Mouse (Mus musculus) frontal cortex, adult (tissue): ENCODE measurements around the gene Rtn4rl1.
A peak's percentile ranks its signal among the peaks of the same experiment; 100 is the strongest.

Source experiments
- ATAC-seq: cut with Nextera tagmentation; 2 replicates; pipeline ENCODE4 v1.9.2; 2017; ENCODE audit warnings: mild to moderate bottlenecking, moderate library complexity, mixed read lengths; ENCODE audit not compliant: low TSS enrichment

Rtn4rl1 gene

DNA sequence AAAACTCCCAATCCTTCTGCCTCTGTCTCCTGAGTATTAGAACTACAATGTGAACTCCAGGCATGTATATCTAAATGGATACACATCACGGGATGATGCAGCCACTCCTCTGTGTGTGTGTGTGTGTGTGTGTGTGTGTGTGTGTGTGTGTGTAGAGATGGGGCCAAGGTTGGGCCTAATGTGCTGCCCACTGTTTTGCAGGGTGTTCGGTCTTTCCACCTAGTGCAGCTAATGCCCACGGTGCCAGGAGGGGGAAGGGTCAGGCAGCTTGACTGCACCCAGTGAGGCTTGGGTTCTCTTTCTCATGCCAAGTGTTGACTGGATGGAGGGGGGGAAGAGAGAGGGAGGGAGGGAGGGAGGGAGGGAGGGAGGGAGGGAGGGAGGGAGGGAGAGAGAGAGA, 19.3 kb downstream of the Rtn4rl1 start:
- no peak for ATAC-seq

DNA sequence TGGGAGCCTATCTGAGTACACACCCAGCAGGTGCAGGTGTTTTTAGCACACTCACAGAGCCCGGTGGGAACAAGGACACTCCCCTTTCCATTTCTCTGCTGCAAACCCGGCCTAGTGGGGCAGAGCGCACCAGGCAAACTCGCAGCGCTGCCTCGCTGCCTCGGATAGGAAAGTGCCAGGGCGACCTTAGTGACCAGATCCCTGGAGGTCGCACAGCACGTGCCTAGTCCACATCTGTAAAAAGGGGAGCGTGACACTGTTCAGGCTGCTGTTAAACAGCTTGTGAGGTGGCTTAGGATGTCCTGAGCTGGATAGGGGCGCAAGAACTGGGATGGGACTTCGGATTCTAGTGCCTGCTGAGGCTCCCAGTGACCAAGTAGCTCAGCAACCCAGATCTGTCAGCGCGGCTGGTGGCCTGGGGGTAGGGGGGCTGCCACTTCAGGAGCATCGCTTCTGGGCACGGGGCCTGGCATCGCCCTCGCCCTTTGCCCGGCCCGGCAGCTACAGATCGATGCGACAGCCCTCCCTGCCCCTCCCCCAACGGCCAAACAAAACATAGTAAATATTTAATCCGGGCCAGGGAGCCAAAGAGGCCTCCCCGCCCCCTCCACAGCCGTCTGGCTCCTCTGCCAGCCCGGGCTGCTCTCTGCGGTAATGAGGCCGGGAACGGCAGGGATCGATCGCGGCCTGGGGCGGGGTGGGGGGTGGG, 19.9 kb downstream of the Rtn4rl1 start:
- no peak for ATAC-seq

DNA sequence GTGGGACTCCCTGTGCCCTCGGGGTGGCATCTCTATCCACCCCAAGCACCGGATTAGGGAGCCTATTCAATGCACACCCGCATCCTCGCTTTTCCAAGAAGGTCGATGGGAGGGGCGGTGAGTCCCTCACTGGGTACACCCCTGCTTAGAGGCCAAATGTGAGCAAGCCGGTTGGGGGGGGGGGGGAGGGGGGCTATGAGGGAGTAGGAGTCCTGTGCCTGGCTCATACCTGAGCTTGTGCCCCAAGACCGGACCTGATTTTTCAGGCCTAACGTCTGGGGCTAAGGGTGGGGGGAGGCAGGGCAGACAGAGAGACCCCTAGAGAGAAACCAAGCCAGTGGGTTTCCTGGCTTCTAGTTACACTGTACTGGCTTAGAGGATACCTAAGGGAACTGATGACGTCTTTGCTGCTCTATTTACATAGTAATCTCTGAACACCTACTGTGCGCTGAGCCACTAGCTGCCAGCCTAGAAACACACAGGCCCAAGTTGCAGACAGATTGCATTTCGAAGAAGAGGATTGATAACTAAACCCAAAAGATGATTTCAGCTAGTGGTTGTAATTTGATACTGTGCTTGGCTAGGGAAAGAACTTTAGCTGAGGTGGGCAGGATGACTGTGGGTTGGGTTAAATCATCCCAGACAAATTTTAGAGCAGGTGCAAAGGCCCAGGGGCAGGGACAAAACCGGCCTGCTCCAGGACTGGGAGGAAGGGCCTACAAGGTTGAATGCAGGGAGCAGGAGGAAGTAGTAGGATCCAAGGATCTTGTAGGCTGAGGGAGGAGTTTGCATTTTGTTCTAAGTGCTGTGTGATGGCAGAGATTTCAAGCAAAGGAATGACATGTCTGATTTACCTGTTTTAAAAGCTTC, 20.7 kb downstream of the Rtn4rl1 start:
- no peak for ATAC-seq

DNA sequence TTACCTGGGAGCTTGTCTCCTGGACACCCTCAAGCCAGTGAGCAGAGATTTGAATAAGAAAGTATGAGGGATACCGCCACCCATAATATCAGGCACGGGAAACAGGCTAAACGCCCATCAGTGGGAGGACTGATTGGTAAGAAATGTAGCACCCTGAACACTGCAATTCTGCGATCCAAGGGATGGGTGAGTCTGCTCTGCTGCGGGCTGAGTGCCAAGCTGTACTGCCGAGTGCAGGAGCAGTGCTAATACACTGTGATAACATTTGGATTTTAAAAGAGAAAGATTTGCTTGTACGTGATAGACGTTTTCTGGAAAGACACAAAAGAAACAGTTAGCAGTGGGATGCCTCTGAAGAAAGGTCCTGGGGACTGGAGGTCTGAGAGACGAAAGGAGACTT, 26.5 kb downstream of the Rtn4rl1 start:
- ATAC-seq, result peak; percentile 47; the same call in 1 of the 2 replicates

DNA sequence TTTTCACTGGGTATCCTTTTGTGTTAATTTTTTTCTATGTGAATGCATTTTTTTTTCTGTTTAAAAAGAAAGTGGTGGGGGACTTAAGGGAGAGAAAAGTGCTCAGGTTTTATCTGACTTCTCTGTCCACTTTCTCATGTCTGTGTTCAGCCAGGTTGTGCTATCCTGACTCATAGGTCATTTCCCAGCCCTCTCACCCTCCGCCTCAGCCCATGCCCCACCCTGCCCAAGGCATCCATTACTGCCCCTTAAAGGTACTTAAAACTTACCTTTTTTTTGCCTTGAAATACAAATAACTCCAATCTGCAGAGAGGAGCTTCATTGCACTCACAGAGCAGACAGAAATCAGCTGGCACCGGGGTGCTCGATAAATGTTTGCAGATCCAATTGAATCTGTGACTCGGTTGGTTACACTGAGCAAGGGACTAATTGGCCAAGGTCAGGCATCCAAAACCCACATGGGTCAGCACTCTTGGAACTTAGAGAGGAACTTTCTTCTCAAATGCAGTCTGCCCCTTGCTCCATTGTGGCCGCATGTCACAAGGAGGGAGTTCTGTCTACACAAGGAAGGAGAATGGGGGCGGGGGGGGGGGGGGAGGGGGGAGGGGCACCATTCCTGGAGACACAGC, 27.0 kb downstream of the Rtn4rl1 start:
- ATAC-seq, result no peak

DNA sequence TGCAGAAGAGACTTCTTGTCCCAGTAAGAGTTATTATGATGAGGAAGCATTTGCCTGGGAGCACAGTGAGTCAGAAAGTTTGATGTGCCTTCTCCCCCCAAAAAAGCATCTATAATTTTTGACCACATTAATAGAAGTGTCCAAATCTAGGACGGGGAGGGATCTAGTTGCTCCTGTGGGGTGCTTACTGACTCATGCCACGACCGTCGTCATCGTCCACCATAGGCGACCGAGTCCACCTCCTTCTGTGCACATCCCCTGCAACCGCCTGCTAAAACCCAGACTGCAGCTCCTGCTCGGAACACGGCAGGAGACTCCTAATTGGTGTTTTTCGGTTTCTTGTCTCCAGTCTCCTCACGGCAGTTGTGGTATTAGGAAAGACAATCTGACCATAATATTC, 30.5 kb downstream of the Rtn4rl1 start:
- peak; percentile 71; the same call in 1 of the 2 replicates for ATAC-seq

DNA sequence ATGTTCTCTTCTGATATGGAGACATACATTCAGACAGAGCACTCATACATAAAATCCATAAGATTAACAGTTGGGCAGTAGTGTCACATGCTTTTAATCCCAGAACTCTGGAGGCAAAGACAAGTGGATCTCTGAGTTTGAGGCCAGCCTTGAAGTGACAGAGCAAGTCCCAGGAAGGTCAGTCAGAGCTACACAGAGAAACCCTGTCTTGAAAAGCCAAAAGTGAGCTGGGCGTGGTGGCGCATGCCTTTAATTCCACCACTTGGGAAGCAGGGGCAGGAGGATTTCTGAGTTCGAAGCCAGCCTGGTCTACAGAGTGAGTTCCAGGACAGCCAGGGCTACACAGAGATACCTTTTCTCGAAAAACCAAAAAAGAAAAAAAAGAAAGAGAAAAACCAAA, 31.3 kb downstream of the Rtn4rl1 start:
- ATAC-seq, result no peak

DNA sequence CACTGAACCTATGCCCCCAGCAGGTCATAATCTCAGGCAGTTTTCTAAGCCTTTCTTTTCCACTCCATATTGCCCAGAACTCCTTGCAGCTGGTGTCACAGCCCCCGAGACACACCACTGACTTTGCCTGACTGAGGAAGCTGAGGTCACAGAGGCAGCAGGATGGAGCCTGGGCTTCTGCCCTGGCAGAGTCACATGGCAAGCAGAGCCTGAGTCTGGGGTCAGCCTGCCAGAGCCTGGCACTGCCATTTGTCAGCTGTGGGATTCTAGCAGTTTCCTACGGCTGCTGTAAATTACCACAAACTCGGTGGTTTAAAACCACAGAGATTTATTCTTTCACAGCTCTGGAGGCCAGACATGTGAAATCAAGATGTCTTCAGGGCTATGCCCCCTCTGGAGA, 34.0 kb downstream of the Rtn4rl1 start:
- ATAC-seq, result no peak

DNA sequence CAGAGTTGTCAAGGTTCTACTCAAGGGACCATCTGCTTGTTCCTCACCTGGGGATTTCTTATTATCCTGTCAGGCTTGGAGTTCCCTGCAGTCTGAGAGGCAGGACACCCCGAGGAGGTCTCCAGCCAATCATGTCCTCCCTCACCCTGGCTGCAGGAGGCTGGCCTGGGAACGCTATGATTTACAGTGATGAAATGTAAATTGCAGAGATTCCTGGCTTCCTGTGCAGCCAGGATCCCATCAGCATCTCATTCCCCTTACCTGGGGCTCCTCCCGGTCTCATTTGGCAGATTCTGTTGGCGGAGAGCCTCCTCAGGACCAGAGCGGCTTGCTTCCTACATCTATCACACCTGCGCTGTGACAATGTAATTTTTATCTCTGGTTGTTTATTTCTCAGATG, 35.7 kb downstream of the Rtn4rl1 start:
- no peak for ATAC-seq

DNA sequence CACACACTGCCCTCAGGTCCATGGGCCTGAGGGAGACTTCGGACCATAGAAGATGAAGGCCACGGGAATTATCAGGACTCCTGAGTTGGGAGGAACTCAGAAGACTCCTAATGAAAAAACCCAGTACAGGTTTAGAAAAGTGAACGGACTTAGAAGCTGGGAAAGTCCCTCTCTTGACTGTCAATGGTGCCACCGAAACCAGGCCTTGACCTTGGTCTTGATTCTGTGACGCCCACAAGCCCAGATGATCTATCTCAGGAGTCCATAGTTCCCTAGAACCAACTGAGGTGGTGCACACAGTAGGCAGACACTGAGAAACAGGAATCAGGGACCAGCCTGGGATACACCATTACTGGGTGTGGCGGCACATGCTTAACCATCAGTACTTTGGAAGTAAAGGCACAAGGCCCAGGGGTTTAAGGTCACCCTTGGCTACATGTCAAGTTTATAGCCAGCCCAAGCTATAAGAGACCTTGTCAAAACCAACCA, 36.7 kb downstream of the Rtn4rl1 start:
- ATAC-seq, result no peak

DNA sequence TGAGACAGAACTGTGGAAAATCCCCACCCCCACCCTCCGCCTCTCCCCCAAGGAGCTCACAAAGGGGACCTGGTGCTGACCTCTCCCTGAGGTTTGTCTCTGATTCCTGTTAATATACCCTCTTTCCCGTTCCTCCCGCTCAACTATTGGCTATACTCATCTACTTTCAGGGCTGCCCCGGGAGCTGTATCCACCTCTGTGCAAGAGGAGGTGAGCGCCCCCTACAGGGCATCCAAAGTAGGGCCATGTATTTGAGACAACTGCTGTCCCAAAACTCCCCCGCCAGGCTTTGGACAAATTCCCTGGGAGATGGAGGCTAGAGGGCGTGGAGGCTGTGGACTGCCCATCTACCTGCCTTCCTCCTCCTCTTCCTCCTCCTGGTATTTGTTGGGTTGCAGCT, 38.2 kb downstream of the Rtn4rl1 start:
- 0 out of 2 replicates have a peak, but pooled peaks have one; percentile 38 for ATAC-seq

DNA sequence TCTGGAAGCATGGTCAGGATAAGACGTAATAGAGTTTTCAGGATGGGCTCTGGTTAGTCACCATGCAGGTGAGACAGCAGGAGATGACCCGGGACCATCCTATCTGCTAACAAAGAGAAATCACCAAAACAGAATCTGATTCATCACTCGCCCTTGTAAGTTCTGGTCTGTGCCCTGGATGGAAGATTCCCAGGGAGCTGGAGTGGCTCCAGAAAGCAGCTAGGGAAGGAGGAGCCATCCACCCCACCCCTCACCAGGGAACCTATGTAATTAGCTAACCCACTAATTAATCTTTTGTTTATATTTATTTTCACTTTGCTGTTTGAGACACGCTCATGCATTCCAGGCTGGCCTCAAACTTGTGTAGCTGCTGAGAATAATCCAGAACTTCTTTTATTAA, 38.9 kb downstream of the Rtn4rl1 start:
- no peak for ATAC-seq

DNA sequence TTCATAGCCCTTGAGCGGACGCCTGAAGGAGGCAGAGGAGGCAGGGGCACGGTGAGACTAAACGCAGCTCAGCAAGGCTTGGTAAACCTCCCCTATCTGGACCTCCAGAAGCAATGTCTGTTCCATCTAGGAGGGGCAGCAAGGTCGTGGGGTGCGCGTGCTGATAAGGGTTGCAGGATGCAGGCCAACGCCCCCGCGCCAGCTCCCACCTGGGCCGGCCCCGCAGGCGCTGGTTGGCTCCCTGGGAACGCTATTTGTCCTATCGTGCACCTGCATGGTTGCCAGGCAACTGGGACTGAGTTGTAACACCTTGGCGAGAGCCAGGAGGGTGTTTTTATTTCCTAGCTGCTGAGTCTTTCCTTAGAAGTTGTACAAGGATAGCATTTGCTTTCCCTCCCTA, 41.2 kb downstream of the Rtn4rl1 start:
- no peak for ATAC-seq

DNA sequence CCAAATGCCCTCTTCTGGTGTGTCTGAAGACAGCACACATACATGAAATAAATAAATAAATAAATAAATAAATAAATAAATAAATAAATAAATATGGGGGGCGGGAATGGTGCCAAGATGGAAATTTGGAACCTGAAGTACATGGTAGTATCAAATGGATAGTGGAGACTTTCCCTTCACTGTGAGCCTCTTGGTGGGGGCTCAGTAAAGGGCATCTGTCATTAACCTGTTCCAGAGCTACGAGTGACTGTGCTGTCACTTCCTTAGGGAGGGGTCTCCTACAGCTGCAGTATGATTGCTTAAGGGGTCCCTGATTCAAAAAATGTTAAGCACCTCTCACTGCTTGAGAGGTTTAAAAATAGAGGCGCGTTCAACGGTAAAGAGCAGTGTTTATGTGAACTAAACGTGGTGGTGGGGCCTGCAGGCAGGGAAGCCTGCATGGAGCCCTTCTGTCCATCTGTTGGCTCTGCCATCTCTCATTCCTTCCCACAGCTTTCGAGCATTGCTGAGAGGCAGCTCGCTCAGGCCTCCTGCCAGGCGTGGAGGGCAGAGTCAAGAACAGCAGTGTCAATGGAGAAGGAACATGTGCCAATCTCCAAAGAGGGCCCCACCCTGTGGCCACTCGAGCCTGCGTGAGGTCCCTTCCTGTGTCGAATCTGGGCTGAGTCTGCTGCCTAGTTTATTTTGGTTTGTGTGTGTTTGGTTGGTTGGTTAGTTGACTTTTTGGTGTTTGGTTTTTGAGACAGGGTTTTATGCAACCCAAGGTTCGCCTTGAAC, 46.8 kb downstream of the Rtn4rl1 start:
- ATAC-seq, result no peak

DNA sequence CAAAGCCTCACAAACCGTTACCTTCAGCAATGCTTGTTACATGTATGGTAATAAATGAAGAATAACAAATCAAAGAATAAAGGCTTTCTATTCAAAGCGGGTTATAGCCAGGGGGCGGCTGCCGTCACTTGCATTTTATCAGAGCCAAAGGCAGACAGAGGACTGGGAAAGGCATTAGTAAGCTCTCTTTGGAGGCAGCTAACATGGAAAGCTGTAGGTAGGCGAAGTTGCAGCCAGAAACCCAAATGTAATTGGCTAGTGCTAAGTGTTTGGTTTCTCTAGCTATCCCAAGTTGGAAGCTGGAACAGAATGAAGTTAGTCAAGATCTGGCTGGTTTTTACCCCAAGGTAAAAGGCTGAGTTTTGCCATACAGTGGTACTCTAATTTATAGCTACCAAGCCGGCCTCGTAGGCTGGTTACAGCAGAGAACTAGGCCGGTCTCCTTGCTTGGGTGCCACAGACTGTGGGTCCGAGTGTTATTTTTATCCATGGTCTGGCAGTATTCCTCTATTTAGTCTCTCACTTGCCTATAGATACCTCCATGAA, 49.2 kb downstream of the Rtn4rl1 start:
- ATAC-seq, result peak; percentile 84

DNA sequence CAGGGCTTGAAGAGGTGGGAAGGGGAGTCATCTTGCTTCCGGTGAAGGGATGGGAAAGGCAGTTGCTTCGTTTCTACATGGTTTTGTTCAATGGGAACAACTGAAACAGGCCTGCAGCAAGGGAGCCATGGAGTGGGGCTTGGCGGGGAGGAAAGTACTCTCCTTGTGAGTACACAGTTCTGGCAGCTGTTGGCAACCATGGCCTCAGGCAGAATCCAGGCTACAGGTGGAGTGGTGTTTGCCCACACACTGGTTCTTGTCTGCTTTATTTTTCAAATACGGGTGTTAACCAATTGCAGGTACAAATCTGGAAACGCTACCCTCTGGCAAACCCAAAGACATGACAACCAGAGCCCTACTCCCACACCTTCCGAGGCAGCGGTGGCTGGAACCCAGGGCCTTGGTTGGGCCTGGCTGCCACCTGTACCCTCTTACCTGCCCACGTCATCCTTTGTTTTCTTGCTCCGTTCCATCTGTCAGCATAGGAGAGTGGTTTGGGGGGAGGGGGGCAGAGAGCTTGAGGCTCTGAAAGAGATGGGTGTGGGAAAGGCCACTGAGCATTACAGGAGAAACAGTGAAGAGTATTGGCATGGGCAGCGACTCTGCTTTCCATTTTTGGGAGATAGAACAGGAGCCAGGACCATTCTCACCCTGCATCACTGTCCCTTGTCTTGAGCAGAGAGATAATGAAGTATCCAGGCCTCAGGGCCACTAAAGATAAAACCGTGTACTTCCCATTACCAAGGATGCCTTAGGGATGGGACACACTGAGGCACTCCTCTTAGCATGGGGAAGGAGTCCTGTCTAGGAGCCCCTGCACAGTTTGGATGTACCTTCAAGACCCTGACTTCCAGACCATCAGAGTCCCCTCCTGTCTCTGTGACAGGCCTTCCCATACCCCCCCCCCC, 51.0 kb downstream of the Rtn4rl1 start:
- ATAC-seq, result no peak

DNA sequence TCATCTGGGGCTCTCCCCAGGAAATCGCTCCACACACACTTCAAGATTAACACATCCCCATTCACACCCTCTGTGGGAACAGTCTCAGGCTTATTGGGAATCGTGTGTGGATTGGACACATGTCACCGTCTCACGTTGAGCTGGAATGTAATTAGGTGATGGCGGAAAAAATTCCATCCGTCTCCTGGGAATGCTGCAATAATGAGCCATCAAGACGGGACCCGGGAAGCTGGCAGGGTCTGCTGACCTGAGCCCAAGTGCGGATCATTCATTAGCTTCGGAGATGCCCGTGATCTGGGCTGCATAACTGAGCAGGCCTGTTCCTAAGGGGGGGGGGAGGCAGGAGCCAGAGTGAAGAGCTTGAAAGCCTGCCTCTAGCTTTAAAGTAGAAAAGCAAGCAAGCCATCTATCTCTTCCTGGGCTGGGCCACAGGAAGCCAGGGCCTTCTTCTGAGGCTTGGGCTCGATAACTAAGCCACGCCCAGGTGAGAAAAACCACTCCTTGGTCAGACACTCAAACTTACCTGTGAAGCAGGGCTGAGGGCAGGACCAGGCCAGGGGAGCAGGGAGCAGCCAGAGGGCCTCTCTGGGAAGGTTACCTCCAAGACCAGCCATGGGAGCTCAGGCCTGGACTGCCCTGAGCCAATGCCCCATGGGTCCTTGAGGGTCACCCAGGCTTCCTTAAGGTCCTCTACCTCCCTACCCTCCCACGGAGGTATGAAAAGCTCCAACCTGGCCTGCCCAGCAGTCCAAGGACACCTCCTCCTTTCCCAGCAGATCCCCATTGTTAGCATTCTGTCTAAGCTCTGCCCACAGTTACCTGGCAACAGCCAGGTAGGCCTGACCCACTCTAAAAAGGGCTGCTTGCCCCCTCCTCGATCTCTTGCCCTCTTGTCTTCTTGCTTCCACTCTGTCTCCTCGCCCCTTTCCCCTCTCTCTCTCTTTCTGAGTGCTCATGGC, 52.1 kb downstream of the Rtn4rl1 start:
- ATAC-seq, result no peak

DNA sequence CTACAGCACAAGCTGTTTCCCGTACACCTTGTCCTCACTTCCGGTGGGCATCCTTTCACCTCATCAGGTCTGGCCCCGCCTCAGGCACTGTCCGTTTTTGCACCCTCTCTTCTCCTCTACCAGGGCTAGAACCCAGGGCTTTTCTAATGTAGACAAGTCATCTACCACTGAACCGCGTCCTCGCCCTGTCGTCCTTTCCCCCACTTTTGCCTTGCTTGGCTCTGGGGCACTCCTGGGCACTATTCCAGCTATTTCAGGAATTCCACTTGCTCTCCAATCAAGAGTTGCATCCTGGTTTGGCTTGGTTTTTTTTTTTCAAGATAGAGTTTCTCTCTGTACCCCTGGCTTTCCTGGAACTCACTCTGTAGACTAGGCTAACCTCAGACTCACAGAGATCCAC, 53.0 kb downstream of the Rtn4rl1 start:
- ATAC-seq, result no peak

DNA sequence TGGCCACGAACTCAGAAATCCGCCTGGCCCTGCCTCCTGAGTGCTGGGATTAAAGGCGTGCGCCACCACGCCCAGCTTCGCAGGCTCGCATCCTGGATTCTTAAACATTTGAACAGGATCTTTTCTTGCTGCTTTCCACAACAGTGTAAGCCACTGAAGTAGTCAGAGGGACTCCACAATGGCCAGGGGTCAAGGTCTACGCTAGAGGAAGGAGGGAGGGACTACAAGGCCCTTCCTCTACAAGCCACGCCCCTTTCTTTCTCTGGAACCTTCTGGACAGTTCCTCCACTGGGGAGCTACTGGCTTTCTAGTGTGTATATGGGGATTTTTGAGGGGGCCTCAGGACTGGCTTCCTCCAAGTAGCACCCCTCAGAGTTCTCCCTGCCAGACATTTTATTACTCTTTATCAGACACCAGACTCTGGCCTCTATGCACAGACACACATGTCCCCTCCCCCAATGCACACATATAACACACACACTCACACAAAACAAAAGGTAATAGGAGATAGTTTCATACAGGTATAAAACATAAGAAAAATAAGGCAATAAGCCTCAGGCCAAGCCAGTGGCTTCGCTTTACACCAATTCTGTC, 53.7 kb downstream of the Rtn4rl1 start:
- no peak for ATAC-seq
